Mouse (Mus musculus) MEL (cell line): ENCODE measurements at regions not wholly inside any gene's neighbourhood (a gene's known extent, or its start where the extent isn't known, plus 50 kb on each side); places are given as distances from the start of the nearest gene placed in this dataset.

ENCODE experiments used
- DNase-seq: peaks from one replicate; pipeline ENCODE4 v3.0.0; 2011; ENCODE audit warnings: low read depth, low spot score
- H3K27ac ChIP-seq: 2 replicates; pipeline ENCODE4 v1.5.1; 2012; ENCODE audit warnings: low read depth, mild to moderate bottlenecking, control low read depth, low read length, moderate library complexity; ENCODE audit not compliant: control insufficient read depth
- H3K27me3 ChIP-seq, 2 experiments: fragments of 150-350 bp in 1 of 2; sonication (generic) in 1 of 2; 2 replicates each; pipeline ENCODE4 v1.6.1; 2012; ENCODE audit warnings: low read length in 2 of 2, mild to moderate bottlenecking in 2 of 2, improper control_type of control experiment in 1 of 2, moderate library complexity in 1 of 2; ENCODE audit not compliant: insufficient read depth in 2 of 2, control insufficient read depth in 1 of 2
- H3K36me3 ChIP-seq, 2 experiments: 2 replicates each; pipeline ENCODE4 v1.6.1; 2012 to 2014; ENCODE audit warnings: low read length in 2 of 2, improper control_type of control experiment in 1 of 2, inconsistent platforms in 1 of 2, mild to moderate bottlenecking in 1 of 2; ENCODE audit not compliant: insufficient read depth in 2 of 2, control insufficient read depth in 1 of 2
- H3K4me1 ChIP-seq, 2 experiments: fragments of 150-350 bp in 1 of 2; sonication (generic) in 1 of 2; 2 replicates each; pipeline ENCODE4 v1.6.1; 2012; ENCODE audit warnings: low read length in 2 of 2, improper control_type of control experiment in 1 of 2, mild to moderate bottlenecking in 1 of 2; ENCODE audit not compliant: insufficient read depth in 2 of 2, control insufficient read depth in 1 of 2
- H3K4me3 ChIP-seq, 2 experiments: fragments of 150-350 bp in 1 of 2; sonication (generic) in 1 of 2; 2 replicates each; pipeline ENCODE4 v1.5.1; 2012; ENCODE audit warnings: low read depth in 2 of 2, low read length in 2 of 2, mild to moderate bottlenecking in 2 of 2, moderate library complexity in 2 of 2, control low read depth in 1 of 2, improper control_type of control experiment in 1 of 2; ENCODE audit not compliant: control insufficient read depth in 1 of 2, insufficient read depth in 1 of 2
- H3K79me2 ChIP-seq: 2 replicates; pipeline ENCODE4 v1.6.1; 2012; ENCODE audit warnings: mild to moderate bottlenecking, low read length, moderate library complexity; ENCODE audit not compliant: control insufficient read depth, poor library complexity, insufficient read depth
- H3K9ac ChIP-seq: 2 replicates; pipeline ENCODE4 v1.6.1; 2012; ENCODE audit warnings: low read depth, mild to moderate bottlenecking, control low read depth, low read length, moderate library complexity; ENCODE audit not compliant: control insufficient read depth, poor library complexity, severe bottlenecking
- H3K9me3 ChIP-seq: fragments of 150-350 bp; sonication (generic); replicated peaks from 2 replicates; pipeline ENCODE4 v1.6.1; 2012; ENCODE audit warnings: mild to moderate bottlenecking, low read length, improper control_type of control experiment, moderate library complexity; ENCODE audit not compliant: insufficient read depth
- BHLHE40 ChIP-seq: IDR thresholded peaks from 2 replicates; pipeline ENCODE4 v1.6.1; 2012; ENCODE audit warnings: low read depth, mild to moderate bottlenecking, inconsistent platforms, low read length, improper control_type of control experiment, borderline replicate concordance
- CHD1 ChIP-seq: IDR thresholded peaks from 2 replicates; pipeline ENCODE4 v1.6.1; 2012; ENCODE audit warnings: low read depth, mild to moderate bottlenecking, inconsistent platforms, low read length, improper control_type of control experiment
- CHD2 ChIP-seq: IDR thresholded peaks from 2 replicates; pipeline ENCODE4 v1.6.1; 2011; ENCODE audit warnings: low read length, improper control_type of control experiment
- CTCF ChIP-seq, 3 experiments: IDR thresholded peaks in 2 of 3; conservative IDR thresholded peaks in 1 of 3; 2 replicates each; pipeline ENCODE4 v1.5.1; 2011 to 2012; ENCODE audit warnings: low read length in 3 of 3, low read depth in 2 of 3, mild to moderate bottlenecking in 2 of 3, improper control_type of control experiment in 1 of 3, inconsistent platforms in 1 of 3, mixed read lengths in 1 of 3, moderate library complexity in 1 of 3; ENCODE audit not compliant: control insufficient read depth in 1 of 3, insufficient read depth in 1 of 3, poor library complexity in 1 of 3, severe bottlenecking in 1 of 3
- E2F4 ChIP-seq: IDR thresholded peaks from 2 replicates; pipeline ENCODE4 v1.6.1; 2011; ENCODE audit warnings: low read depth, low read length, improper control_type of control experiment, borderline replicate concordance
- ELF1 ChIP-seq: IDR thresholded peaks from 2 replicates; pipeline ENCODE4 v1.6.1; 2014; ENCODE audit warnings: low read depth, mild to moderate bottlenecking, inconsistent platforms, low read length, improper control_type of control experiment, moderate library complexity
- EP300 ChIP-seq, 2 experiments: IDR thresholded peaks; 2 replicates each; pipeline ENCODE4 v1.6.1; 2011; ENCODE audit warnings: improper control_type of control experiment in 2 of 2, low read length in 2 of 2, low read depth in 1 of 2, mild to moderate bottlenecking in 1 of 2
- GATA1 ChIP-seq: IDR thresholded peaks from 2 replicates; pipeline ENCODE4 v1.6.1; 2011; ENCODE audit warnings: low read depth, low read length, improper control_type of control experiment
- JUND ChIP-seq: IDR thresholded peaks from 2 replicates; pipeline ENCODE4 v1.6.1; 2011; ENCODE audit warnings: low read depth, mild to moderate bottlenecking, improper control_type of control experiment, low read length
- MAX ChIP-seq: IDR thresholded peaks from 2 replicates; pipeline ENCODE4 v1.6.1; 2011; ENCODE audit warnings: low read length, improper control_type of control experiment
- MYB ChIP-seq: IDR thresholded peaks from 2 replicates; pipeline ENCODE4 v1.6.1; 2011; ENCODE audit warnings: mild to moderate bottlenecking, low read depth, low read length, improper control_type of control experiment
- NRF1 ChIP-seq: IDR thresholded peaks from 2 replicates; pipeline ENCODE4 v1.6.1; 2014; ENCODE audit warnings: low read depth, mild to moderate bottlenecking, inconsistent platforms, low read length, improper control_type of control experiment, moderate library complexity; ENCODE audit not compliant: poor library complexity, insufficient read depth, severe bottlenecking
- POLR2AphosphoS2 ChIP-seq: IDR thresholded peaks from 2 replicates; pipeline ENCODE4 v1.6.1; 2011; ENCODE audit warnings: low read length, improper control_type of control experiment
- RAD21 ChIP-seq: IDR thresholded peaks from 2 replicates; pipeline ENCODE4 v1.6.1; 2011; ENCODE audit warnings: mild to moderate bottlenecking, low read depth, low read length, improper control_type of control experiment
- RCOR1 ChIP-seq: IDR thresholded peaks from 2 replicates; pipeline ENCODE4 v1.6.1; 2012; ENCODE audit warnings: low read depth, mild to moderate bottlenecking, inconsistent platforms, low read length, improper control_type of control experiment
- SMC3 ChIP-seq: IDR thresholded peaks from 2 replicates; pipeline ENCODE4 v1.6.1; 2011; ENCODE audit warnings: low read depth, low read length, improper control_type of control experiment
- TBP ChIP-seq: IDR thresholded peaks from 2 replicates; pipeline ENCODE4 v1.8.0; 2011; ENCODE audit warnings: low read depth, low read length, improper control_type of control experiment
- TCF12 ChIP-seq: IDR thresholded peaks from 2 replicates; pipeline ENCODE4 v1.6.1; 2014; ENCODE audit warnings: low read depth, mild to moderate bottlenecking, inconsistent platforms, low read length, improper control_type of control experiment, moderate library complexity
- UBTF ChIP-seq: IDR thresholded peaks from 2 replicates; pipeline ENCODE4 v1.6.1; 2012; ENCODE audit warnings: low read depth, mild to moderate bottlenecking, inconsistent platforms, low read length, improper control_type of control experiment, moderate library complexity, borderline replicate concordance; ENCODE audit not compliant: insufficient read depth
- USF1 ChIP-seq: IDR thresholded peaks from 2 replicates; pipeline ENCODE4 v1.6.1; 2014; ENCODE audit warnings: low read depth, mild to moderate bottlenecking, inconsistent platforms, low read length, improper control_type of control experiment, moderate library complexity
- ZC3H11A ChIP-seq: IDR thresholded peaks from 2 replicates; pipeline ENCODE4 v1.6.1; 2012; ENCODE audit warnings: low read depth, mild to moderate bottlenecking, inconsistent platforms, low read length, improper control_type of control experiment
- ZKSCAN1 ChIP-seq: IDR thresholded peaks from 2 replicates; pipeline ENCODE4 v1.6.1; 2012; ENCODE audit warnings: low read depth, mild to moderate bottlenecking, inconsistent platforms, low read length, improper control_type of control experiment, moderate library complexity
- ZNF384 ChIP-seq: IDR thresholded peaks from 2 replicates; pipeline ENCODE4 v1.6.1; 2012; ENCODE audit warnings: low read depth, mild to moderate bottlenecking, inconsistent platforms, low read length, improper control_type of control experiment

DNA sequence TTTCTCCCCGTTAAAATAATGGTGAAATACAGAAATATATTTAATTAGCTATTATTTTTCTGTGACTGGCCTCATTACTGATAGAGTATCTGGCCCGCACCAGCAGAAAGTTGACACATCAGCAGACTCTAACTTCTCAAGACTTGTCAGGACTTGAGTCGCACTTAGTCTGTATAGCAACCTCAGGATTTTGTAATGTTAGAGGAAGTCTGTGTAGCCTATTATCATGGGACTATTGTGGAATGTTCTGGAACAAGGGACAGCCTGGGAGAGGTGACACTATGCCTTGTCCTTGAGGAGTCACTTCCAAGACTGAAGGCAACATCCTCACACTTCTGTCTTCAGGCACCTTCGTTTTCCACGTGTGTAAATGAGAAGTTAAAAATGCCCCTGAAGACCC lies 223.8 kb upstream of the Habp2 start:
- H3K36me3 ChIP-seq: no peaks in the 10 kb centered on the region
- H3K27me3 ChIP-seq: peaks cover 0 to 2% of the 10 kb centered on the region in 2 experiments; a peak in 1 of 4 replicates
- no peak for TF ChIP-seq ZC3H11A
- no peak for TF ChIP-seq MYB
- TF ChIP-seq CHD1: no peak
- TF ChIP-seq TBP: no peak
- no peak for TF ChIP-seq USF1
- TF ChIP-seq MAX: no peak
- TF ChIP-seq EP300 (IDR thresholded peaks at IDR 0.05; ENCODE audit: low read depth in 1 of 2, low read length in 2 of 2): no peak
- no peak for TF ChIP-seq SMC3
- no peak for TF ChIP-seq POLR2AphosphoS2
- no peak for TF ChIP-seq ZNF384
- TF ChIP-seq CTCF (IDR thresholded peaks at IDR 0.05 in 2 of 3, conservative IDR thresholded peaks at IDR 0.05 in 1 of 3; ENCODE audit: control insufficient read depth in 1 of 3, insufficient read depth in 1 of 3, low read depth in 2 of 3, low read length in 3 of 3, poor library complexity in 1 of 3, severe bottlenecking in 1 of 3): no peak
- no peak for TF ChIP-seq RCOR1
- no peak for TF ChIP-seq RAD21
- DNase-seq: no peak
- no peaks in the 10 kb centered on the region for H3K79me2 ChIP-seq
- no peaks in the 10 kb centered on the region for H3K9me3 ChIP-seq
- H3K4me1 ChIP-seq: no peaks in the 10 kb centered on the region
- no peak overlapping the region for H3K4me3 ChIP-seq
- no peak overlapping the region for H3K27ac ChIP-seq
- no peak overlapping the region for H3K9ac ChIP-seq

DNA sequence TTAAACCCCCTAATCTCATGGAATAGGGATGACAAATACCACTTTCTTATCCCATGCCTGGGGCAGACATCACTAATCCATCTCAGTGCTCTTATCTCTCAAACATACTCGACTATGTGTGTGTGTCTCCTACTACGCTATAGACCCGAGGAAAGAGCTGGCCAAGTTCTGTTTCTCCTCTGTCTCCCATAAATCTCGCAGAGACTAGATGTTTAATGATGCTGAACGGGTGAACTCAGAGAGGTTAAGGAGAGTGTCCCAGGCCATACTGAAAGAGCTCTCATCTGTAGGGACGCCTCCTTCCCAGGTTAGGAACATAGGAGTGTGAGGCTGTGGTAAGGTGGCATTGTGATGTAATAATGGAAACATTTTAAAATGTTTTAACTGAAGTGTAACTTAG lies 221.2 kb upstream of the Habp2 start:
- no peak for DNase-seq
- Histone ChIP-seq H3K4me3 (no peak overlapping the region), H3K36me3 (no peaks in the 10 kb centered on the region), H3K27me3 (peaks cover 0 to 2% of the 10 kb centered on the region in 2 experiments; a peak in 1 of 4 replicates), H3K79me2 (no peaks in the 10 kb centered on the region), H3K9me3 (no peaks in the 10 kb centered on the region), H3K9ac (no peak overlapping the region), H3K4me1 (no peaks in the 10 kb centered on the region), H3K27ac (no peak overlapping the region)
- TF ChIP-seq MYB: no peak
- no peak for TF ChIP-seq UBTF
- no peak for TF ChIP-seq CHD2
- no peak for TF ChIP-seq POLR2AphosphoS2
- TF ChIP-seq BHLHE40: no peak
- no peak for TF ChIP-seq NRF1
- TF ChIP-seq TCF12: no peak
- TF ChIP-seq ZKSCAN1: no peak
- TF ChIP-seq USF1: no peak
- TF ChIP-seq JUND: no peak
- TF ChIP-seq GATA1: no peak
- TF ChIP-seq EP300 (IDR thresholded peaks at IDR 0.05; ENCODE audit: low read depth in 1 of 2, low read length in 2 of 2): no peak
- no peak for TF ChIP-seq E2F4
- no peak for TF ChIP-seq ELF1
